Mouse (Mus musculus) ES-E14 (cell line): ENCODE results near the gene H2-Eb1. TPM values are rescaled to one million over a fixed set of nuclear protein-coding genes. Genes with fewer than 3 reads are reported as not detected.
A peak's percentile ranks its signal among the peaks of the same experiment; 100 is the strongest.

Experiments used
- DNase-seq: peaks from one replicate; pipeline ENCODE4 v3.0.0-alpha.2; 2013; ENCODE audit warnings: low read depth, low spot score
- H3K27ac ChIP-seq: 2 replicates; pipeline ENCODE4 v1.5.1; 2012; ENCODE audit warnings: low read depth, mild to moderate bottlenecking, low read length, moderate library complexity, mixed read lengths; ENCODE audit not compliant: poor library complexity, insufficient read depth, severe bottlenecking
- H3K36me3 ChIP-seq: 2 replicates; pipeline ENCODE4 v1.6.1; 2012; ENCODE audit warnings: mild to moderate bottlenecking, low read length, moderate library complexity, mixed read lengths; ENCODE audit not compliant: control insufficient read depth, poor library complexity, insufficient read depth, severe bottlenecking
- H3K4me1 ChIP-seq, 2 experiments: fragments of 150-350 bp in 1 of 2; sonication (generic) in 1 of 2; 2 replicates each; pipeline ENCODE4 v1.6.1; 2012; ENCODE audit warnings: low read length in 2 of 2, mild to moderate bottlenecking in 1 of 2, mixed read lengths in 1 of 2; ENCODE audit not compliant: control insufficient read depth in 2 of 2, insufficient read depth in 2 of 2, poor library complexity in 1 of 2
- H3K4me3 ChIP-seq, 2 experiments: fragments of 150-350 bp in 1 of 2; sonication (generic) in 1 of 2; 2 replicates each; pipeline ENCODE4 v1.5.1; 2012; ENCODE audit warnings: low read length in 2 of 2, low read depth in 1 of 2, mild to moderate bottlenecking in 1 of 2, mixed read lengths in 1 of 2; ENCODE audit not compliant: insufficient read depth in 1 of 2, poor library complexity in 1 of 2, severe bottlenecking in 1 of 2
- H3K9ac ChIP-seq: 2 replicates; pipeline ENCODE4 v1.6.1; 2012; ENCODE audit warnings: low read depth, mild to moderate bottlenecking, low read length, mixed read lengths; ENCODE audit not compliant: poor library complexity, insufficient read depth, severe bottlenecking
- H3K9me3 ChIP-seq: fragments of 150-350 bp; sonication (generic); 2 replicates; pipeline ENCODE4 v1.6.1; 2012; ENCODE audit warnings: low read depth, mild to moderate bottlenecking, low read length; ENCODE audit not compliant: control insufficient read depth, insufficient read depth
- CHD2 ChIP-seq: IDR thresholded peaks from 2 replicates; pipeline ENCODE4 v1.6.1; 2014; ENCODE audit warnings: mild to moderate bottlenecking, low read depth, low read length, inconsistent platforms
- HCFC1 ChIP-seq: IDR thresholded peaks from 2 replicates; pipeline ENCODE4 v1.6.1; 2012; ENCODE audit warnings: low read length, inconsistent platforms, borderline replicate concordance; ENCODE audit not compliant: insufficient read depth
- MAFK ChIP-seq: IDR thresholded peaks from 2 replicates; pipeline ENCODE4 v1.6.1; 2014; ENCODE audit warnings: mild to moderate bottlenecking, low read depth, low read length, inconsistent platforms; ENCODE audit not compliant: insufficient read depth
- ZC3H11A ChIP-seq: IDR thresholded peaks from 2 replicates; pipeline ENCODE4 v1.6.1; 2012; ENCODE audit warnings: low read depth, mild to moderate bottlenecking, inconsistent platforms, low read length, borderline replicate concordance
- ZNF384 ChIP-seq: IDR thresholded peaks from 2 replicates; pipeline ENCODE4 v1.6.1; 2012; ENCODE audit warnings: low read depth, low read length, inconsistent platforms
- in situ Hi-C, 2 experiments: fragments of 600-800 bp; cut with MboI; formaldehyde crosslinking; loops; one replicate each; pipeline ENCODE4 v1.15.1; 2025; ENCODE audit warnings: low sequenced_read_pairs in 2 of 2, inconsistent platforms in 1 of 2; ENCODE audit not compliant: unreplicated experiment in 2 of 2
- total RNA-seq: library from RNA; depleted of rRNA; stranded (reverse); fragments of 300-350 nt; gene quantifications from 2 replicates; pipeline ENCODE4 v1.2.3, GENCODE M21; 2012; rRNA removed

Gene H2-Eb1
- total RNA-seq = 3.4 and 5.7 TPM in 2 replicates

DNA sequence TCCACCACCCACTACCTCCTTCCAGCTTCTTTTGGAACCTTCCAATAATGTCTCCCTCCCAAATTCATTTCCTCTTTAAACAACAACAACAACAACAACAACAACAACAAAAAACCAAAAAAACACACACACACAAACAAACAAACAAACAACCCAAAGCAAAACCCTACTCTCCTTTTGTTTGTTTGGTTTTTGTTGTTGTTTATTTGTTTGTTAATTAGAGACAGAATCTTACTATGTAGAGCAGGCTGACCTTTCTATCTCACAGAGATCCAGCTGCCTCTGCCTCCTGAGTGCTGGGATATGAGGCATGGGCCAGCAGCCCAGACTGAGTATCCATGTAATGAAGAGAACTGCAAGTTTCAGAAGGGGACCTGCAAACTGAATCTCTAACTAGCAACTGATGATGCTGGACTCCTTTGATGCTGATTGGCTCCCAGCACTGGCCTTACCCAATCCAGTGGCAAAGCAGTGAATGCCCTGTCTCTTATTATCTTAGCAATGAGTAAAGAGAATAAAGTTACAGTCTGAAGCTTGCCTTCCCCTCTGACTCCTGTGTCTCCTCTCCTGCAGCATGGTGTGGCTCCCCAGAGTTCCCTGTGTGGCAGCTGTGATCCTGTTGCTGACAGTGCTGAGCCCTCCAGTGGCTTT, at the start of gene H2-Eb1:
Gene H2-Eb1, plus strand, starts transcription at position 488 of the 651 bp plus-strand sequence.
- H3K9me3 ChIP-seq = no peaks in the 10 kb centered on the region
- H3K9ac ChIP-seq = no peak within 1 kb of the TSS
- H3K27ac ChIP-seq = no peak within 1 kb of the TSS
- peak; percentile 69 for DNase-seq
- no peak within 1 kb of the TSS for H3K4me3 ChIP-seq
- no peaks in the 10 kb centered on the region for H3K4me1 ChIP-seq
- in situ Hi-C loops = no loop called here
- no peaks in the 10 kb centered on the region for H3K36me3 ChIP-seq
- TF ChIP-seq CHD2 (peak; percentile 98), HCFC1 (no peak)

DNA sequence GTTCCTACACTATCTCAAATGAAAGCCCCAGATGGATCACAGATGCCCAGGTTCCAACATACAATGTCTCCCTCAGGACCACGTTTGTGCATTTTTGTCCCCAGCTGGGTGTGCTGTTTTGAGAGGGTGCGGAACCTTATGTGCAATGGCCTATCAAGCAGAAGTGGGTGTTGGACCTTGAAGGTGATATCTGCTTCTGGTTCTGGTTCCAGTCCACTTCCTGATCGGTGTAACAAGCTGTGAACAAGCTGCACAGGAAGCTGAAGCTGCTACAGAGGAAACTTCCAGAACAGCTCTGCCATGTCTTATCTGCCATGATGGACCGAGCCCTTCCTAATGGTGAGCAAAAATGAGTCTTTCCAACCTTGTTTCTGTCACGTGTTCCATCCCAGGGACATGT, 49.2 kb upstream of the H2-Eb1 start:
- no peaks in the 10 kb centered on the region for H3K4me1 ChIP-seq
- H3K9ac ChIP-seq = no peak overlapping the region
- no peak for DNase-seq
- H3K4me3 ChIP-seq = no peak overlapping the region
- H3K27ac ChIP-seq = no peak overlapping the region
- no peaks in the 10 kb centered on the region for H3K9me3 ChIP-seq
- no peaks in the 10 kb centered on the region for H3K36me3 ChIP-seq
- in situ Hi-C loops = no loop called here
- TF ChIP-seq HCFC1 (no peak), MAFK (no peak), CHD2 (no peak)

DNA sequence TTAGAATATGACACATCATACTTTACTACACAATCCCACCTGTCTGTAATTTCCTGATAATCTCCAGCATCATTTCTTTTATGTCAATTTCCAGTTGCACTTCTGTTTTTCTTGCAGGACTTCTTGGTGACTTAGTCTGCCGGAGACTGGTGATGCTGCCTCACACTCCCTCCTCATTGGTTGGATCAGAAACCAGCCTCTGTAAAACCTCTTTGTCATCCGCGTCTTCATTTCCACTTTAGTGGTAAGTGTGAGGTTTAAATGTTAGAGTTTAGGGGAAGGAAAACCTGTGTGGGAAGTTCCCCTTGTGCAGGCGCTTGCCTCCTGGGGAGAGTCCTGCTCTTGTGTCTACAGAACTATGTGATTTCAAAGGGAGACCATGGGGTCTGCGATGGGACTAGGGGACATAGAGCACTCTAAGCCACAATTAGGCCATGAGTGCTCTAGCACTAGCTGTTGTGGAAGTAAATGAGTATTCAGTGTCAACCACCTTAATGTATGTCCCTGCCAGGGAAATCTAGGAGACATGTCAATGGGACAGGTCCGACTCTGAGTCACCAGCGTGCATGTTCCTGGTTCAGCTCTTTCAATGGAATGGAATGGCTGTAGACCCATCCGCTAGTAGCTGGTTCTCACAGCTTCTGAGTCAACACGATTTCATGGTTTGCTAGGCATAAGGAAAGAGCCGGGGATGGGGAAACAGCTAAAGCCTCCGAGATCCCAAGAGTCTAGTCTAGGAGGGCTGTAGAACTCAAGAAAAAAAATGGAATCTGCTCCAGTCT, 47.9 kb upstream of the H2-Eb1 start, which contains the start of gene H2-Ab1:
Gene H2-Ab1, plus strand, starts transcription at position 96 of the 782 bp plus-strand sequence.
- no peak within 1 kb of the TSS for H3K9ac ChIP-seq
- no peaks in the 10 kb centered on the region; a peak in 1 of 4 replicates for H3K4me1 ChIP-seq
- no peak for DNase-seq
- H3K4me3 ChIP-seq = no peak within 1 kb of the TSS
- H3K27ac ChIP-seq = no peak within 1 kb of the TSS
- peak; percentile 95 for TF ChIP-seq CHD2
- no peak for TF ChIP-seq ZNF384
- in situ Hi-C loops = no loop called here
- no peaks in the 10 kb centered on the region for H3K36me3 ChIP-seq
- no peaks in the 10 kb centered on the region for H3K9me3 ChIP-seq

DNA sequence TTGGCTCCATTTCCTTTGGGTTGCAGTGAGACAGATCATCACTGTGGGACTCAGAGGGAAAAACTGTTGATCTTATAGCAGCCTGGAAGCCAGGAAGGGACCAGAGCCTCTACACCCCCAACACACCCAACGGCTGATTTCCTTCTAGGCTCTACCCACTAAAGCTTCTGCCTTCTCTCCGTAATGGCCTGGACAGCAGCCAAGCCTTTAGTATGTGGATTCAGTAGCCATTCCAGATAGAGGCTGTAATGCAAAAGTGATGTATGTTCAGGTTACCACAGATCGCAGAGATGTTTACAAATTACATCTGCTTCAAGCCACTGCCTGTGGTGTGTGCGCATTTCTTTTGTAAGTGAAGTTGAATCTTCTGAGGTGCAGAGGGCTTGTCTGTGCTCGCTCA, 45.1 kb upstream of the H2-Eb1 start:
- Histone ChIP-seq H3K9me3 (no peaks in the 10 kb centered on the region), H3K27ac (no peak overlapping the region), H3K4me3 (no peak overlapping the region), H3K36me3 (no peaks in the 10 kb centered on the region), H3K4me1 (peaks cover 0 to 2% of the 10 kb centered on the region in 2 experiments; a peak in 1 of 4 replicates), H3K9ac (no peak overlapping the region)
- TF ChIP-seq CHD2 (no peak), HCFC1 (no peak), MAFK (no peak), ZC3H11A (no peak), ZNF384 (no peak)
- in situ Hi-C loops = no loop called here
- no peak for DNase-seq

DNA sequence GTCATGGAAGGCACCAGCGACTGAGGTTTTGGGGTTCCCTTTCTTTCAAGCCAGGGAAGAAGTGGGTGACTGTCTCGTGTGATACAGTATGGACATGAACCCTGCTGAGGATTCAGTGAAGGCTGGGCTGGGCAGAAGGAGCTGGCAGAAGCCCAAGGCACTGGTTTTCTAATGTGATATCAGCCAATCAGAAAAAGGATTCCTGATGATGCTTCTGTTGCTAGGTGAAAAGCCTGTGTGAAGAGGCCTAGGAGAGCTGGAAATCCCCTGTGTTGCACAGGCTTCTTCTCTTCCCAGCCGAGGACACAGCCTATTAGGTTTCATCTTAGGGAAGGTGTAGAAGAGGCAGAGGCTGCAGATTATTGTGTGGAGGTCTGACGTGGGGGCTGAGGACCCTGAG, 44.2 kb upstream of the H2-Eb1 start:
- Histone ChIP-seq H3K9ac (no peak overlapping the region), H3K27ac (no peak overlapping the region), H3K9me3 (no peaks in the 10 kb centered on the region), H3K4me3 (no peak overlapping the region), H3K4me1 (peaks cover 0 to 2% of the 10 kb centered on the region in 2 experiments; a peak in 1 of 4 replicates), H3K36me3 (no peaks in the 10 kb centered on the region)
- TF ChIP-seq ZC3H11A (no peak), MAFK (no peak), CHD2 (peak; percentile 96)
- in situ Hi-C loops = no loop called here
- peak; percentile 58 for DNase-seq
